Mouse (Mus musculus) heart, postnatal 36 days (tissue): ENCODE measurements around the gene Dapp1. TPM values are rescaled to one million over a fixed set of nuclear protein-coding genes. Genes with fewer than 3 reads are reported as not detected.
"Not testable (repeated sequence)": the region's sequence is repeated elsewhere in the genome, so short reads cannot be mapped to it uniquely, and the experiment has no call there.

ENCODE experiments used
- DNase-seq, 2 experiments: peaks; one replicate each; pipeline ENCODE4 v3.0.0; 2021 to 2022
- intact Hi-C: fragments of 180-260 bp; cut with DNase I; formaldehyde crosslinking; loops from one replicate; pipeline ENCODE4 v1.15.1; 2025
- total RNA-seq, 2 experiments: library from RNA; stranded (reverse); gene quantifications; 2 replicates each; pipeline ENCODE4 v1.2.3; 2021

Gene Dapp1
- total RNA-seq, 2 experiments from 2014 or later = 4.5 to 5.1 TPM

GRCm38 (mm10) chr3:137957864-137958263, 23.5 kb downstream of the Dapp1 start:
- intact Hi-C loops = no loop called here
- no peak for DNase-seq

GRCm38 (mm10) chr3:137955560-137956081, 25.7 kb downstream of the Dapp1 start:
- intact Hi-C loops = no loop called here
- DNase-seq = no peak

DNA sequence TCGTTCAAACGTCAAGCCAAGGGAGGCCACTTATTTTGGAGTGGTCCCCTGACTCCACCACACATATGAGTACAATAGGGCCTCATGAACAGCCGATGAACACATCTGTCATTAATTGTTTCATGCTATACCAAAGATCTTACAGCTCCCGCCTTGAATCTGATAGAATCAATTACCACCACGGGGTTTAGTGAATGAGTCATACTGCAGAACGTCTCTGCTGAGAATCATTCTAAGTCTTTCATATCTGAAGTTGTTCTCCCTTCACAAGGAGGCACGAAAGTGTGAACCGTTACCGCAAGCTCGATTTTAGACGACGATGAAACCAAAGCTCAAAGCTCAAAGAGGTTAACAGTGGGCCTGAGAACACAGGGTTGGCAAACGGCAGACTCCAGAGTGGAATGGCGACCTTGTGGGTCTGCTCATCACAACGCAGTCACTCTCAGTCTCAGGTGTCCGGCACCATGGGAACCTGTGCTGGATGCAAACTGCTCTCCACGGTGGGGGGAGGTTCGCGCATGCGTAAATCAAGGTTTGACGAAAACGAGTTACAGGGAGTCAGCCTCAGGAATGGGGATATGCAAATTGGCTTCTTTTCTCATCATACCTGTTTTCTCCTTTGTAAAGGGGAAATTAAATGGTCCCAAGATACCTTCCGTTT, 27.0 kb downstream of the Dapp1 start:
- no peak for DNase-seq
- intact Hi-C loops = no loop called here

- peak in 1 of 2 experiments; percentile 22 for DNase-seq
- intact Hi-C loops = no loop called here
Observed at GRCm38 (mm10) chr3:137952914-137953880, 28.1 kb downstream of the Dapp1 start.

DNA sequence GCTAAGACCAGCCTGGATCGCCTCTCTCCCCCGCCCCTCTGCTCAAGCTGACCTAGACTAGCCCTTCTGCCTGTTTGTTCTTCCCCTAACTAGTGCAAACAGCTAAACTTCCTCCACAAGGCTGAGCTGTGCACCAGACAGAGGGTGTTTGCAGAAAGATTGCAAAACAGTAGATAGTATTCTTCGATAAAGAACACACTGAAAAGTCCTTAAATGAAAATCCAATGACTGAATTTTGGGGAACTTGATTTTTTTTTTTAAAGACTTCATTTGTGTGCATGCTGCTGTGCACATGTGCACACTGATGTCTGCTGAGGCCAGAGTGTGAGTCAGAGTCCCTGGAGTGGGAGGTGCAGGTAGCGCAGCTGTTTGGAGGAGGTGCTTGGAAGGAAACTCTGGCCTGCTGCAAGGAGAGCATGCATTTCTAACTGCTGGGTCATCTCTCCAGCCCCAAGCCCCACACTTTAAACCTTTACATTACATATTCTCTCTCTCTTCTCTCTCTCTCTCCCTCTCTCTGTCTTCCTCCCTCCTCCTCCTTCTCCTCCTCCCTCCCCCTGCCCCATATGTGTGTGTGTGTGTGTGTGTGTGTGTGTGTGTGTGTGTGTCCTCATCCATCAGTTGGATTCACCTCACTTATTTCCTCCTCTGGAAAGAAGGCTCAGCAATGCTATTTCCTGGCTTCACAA, 29.0 kb downstream of the Dapp1 start:
- peak in 1 of 2 experiments; percentile 19 for DNase-seq
- intact Hi-C loops = no loop called here

GRCm38 (mm10) chr3:137951819-137952218, 29.5 kb downstream of the Dapp1 start:
- no peak for DNase-seq
- intact Hi-C loops = no loop called here

GRCm38 (mm10) chr3:137951302-137951701, 30.0 kb downstream of the Dapp1 start:
- DNase-seq, intact Hi-C loops: not testable (repeated sequence)

DNA sequence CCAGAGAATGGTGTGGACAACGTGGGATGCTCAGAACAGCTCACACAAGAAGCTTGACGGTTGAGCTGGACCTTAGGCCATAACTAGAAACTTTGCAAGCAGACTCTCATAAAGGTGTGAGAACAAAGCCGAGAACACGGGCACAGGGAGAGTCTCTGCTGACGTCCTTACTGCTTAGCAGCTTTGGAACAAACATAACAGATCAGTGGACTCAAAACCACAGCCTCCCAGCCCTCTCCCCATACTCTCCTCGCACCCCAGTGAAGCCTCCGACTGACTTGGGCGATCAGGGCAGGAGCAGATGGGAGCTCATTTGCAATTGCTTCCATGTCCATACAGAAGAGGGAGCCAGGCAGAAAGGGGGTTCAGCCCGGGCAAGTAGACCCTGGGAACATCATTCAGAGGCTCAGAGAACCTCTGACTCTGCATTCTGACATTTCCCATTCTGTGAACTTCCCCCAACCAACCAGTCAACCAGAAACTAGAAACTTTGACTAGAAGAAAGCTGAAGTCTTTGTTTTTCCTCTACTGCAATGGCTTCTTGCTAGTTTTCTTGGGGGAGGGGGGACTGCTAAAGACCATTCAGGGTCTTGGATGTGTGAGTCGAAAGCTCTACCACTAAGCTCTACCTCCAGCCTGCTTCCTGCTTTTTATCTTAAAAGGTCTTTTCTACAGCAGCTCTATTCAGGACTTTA, 31.0 kb downstream of the Dapp1 start:
- no peak for DNase-seq
- intact Hi-C loops = no loop called here

GRCm38 (mm10) chr3:137947525-137947924, 33.8 kb downstream of the Dapp1 start:
- intact Hi-C loops = no loop called here
- DNase-seq = no peak

DNA sequence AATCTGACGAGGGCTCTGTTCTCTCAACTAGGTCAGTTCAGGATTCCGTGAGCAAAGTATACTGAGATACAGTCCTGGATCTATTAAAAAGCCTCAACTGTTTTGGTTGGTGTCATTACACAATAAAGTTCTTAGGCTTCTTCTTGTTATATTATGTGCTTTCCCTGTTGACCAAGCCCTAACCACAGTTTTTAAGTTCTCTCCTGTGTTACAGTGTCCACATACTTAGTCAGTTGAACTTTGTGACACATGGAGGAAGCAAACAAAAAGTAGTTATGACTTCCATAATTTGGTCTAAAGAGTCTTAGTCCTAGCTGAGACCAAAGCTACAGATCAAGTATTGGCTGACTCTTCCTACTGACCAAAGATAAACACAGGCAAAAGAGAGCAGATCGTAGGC, 34.5 kb downstream of the Dapp1 start:
- no peak for DNase-seq

GRCm38 (mm10) chr3:137943737-137944154, 37.6 kb downstream of the Dapp1 start:
- intact Hi-C loops = loop anchor here (5.0 kb wide), 1 partner anchor 44 kb away; no protein-coding TSS in a partner anchor

More for the DNA sequence above, 34.5 kb downstream of the Dapp1 start:
- intact Hi-C loops = no loop called here

DNA sequence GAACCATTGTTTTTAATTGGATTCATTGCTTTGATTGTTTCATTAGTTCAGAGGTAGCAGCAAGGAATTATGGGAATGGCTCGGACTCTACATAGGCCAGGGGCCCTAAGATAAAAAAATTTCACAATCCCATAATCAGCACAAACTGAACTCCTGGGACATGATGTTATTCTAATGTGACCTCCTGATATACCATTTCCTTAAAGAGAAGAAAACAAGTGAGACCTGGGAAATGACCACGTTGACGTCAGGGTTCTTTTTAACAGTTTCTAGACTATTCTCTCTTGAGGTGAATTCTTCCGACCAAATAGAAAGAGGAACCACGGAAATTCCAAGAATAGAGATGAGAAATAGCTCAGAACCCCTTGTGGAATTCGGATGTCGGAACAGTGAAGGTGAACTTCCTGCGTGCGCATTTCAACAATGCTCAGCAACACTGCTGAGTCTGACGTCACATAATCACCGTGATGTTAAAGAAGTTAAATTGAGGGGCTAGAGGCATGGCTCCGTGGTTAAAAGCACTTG, 39.2 kb downstream of the Dapp1 start:
- intact Hi-C loops = loop anchor here (5.0 kb wide), 1 partner anchor 45 kb away; no protein-coding TSS in a partner anchor
- no peak for DNase-seq

More at GRCm38 (mm10) chr3:137943737-137944154, 37.6 kb downstream of the Dapp1 start:
- DNase-seq = no peak

GRCm38 (mm10) chr3:137941555-137941954, 39.8 kb downstream of the Dapp1 start:
- no peak for DNase-seq
- intact Hi-C loops = loop anchor here (5.0 kb wide), 1 partner anchor 46 kb away; no protein-coding TSS in a partner anchor

DNA sequence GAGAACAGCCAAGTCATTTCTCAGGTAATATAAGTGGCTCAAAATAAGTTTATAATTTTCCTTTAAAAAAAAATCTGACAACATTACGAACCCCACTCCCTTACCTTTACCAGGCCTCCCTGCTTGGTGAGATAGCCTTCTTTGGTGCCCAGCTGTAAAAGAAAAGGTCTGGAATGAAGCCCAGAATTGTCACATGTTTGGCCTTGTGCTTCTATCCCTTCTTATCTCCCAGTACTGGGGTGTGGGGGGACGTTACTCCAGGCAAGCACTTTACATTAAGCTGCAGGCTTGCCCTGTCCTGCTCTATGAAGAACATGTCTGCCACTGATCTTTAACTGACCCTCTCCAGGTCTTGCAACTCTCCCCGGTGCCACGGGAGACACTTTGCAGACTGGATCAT, 40.6 kb downstream of the Dapp1 start:
- DNase-seq = peak in 1 of 2 experiments; percentile 44
- intact Hi-C loops = loop anchor here (5.0 kb wide), 1 partner anchor 47 kb away; no protein-coding TSS in a partner anchor

DNA sequence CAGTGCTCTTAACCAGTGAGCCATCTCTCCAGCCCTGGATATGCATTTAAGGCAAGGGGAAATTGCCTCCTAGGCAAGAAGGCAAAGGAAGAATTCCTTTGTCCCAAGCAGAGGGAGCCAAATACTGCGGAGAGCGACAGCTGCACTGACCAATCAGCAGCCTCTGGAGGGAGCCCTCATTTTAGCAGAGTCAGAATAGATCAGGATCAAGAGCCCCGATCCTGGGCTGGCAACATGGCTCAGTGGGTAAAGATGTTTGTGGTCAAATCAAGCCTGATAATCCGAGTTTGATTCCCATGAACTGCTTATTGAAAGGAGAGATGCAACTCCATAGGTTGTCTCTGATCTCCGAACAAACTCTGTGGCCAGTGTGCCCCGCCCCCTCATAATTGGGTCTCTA, 42.7 kb downstream of the Dapp1 start:
- intact Hi-C loops = no loop called here
- peak in 1 of 2 experiments; percentile 50 for DNase-seq

- no peak for DNase-seq
- intact Hi-C loops = no loop called here
Observed at GRCm38 (mm10) chr3:137936541-137936940, 44.8 kb downstream of the Dapp1 start.

- DNase-seq = no peak
- intact Hi-C loops = no loop called here
Observed at GRCm38 (mm10) chr3:137935570-137936525, 45.5 kb downstream of the Dapp1 start.

DNA sequence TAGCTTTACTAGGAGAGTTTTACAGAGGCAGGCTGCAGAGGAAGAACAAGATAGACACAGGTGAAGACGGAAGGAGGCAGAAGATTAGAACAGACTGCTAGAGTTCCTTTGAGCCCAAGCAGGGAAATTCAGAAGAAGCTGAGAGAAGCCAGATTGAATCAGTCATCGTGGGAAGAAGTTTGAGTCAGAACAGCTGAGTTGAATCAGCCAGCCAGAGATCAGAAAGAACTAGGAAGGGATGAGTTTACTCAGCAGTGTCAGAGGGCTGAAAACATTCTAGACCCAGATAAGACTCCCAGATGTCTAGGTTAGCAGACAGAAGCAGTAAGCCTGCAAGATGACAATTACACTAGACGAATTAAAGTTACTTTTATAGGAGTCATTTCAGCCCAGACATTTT, 47.4 kb downstream of the Dapp1 start:
- intact Hi-C loops = no loop called here
- DNase-seq = no peak
